Mouse (Mus musculus) G1E (cell line): ENCODE measurements at regions not wholly inside any gene's neighbourhood (a gene's known extent, or its start where the extent isn't known, plus 50 kb on each side); places are given as distances from the start of the nearest gene placed in this dataset.
A peak's percentile ranks its signal among the peaks of the same experiment; 100 is the strongest.

ENCODE experiments used
- ATAC-seq: 2 replicates; pipeline ENCODE4 v1.8.0; 2016; ENCODE audit warnings: mild to moderate bottlenecking; ENCODE audit not compliant: insufficient number of reproducible peaks, poor library complexity, low FRiP score, severe bottlenecking; ENCODE audit errors: extremely low read depth
- DNase-seq: peaks from one replicate; pipeline ENCODE4 v3.0.0; 2012; ENCODE audit warnings: low spot score
- H3K27me3 ChIP-seq: 2 replicates; pipeline ENCODE4 v1.6.1; 2012; ENCODE audit warnings: mild to moderate bottlenecking, low read length, inconsistent platforms; ENCODE audit not compliant: insufficient read depth
- H3K36me3 ChIP-seq: replicated peaks from 2 replicates; pipeline ENCODE3; 2012; ENCODE audit warnings: mild to moderate bottlenecking, inconsistent platforms
- H3K4me1 ChIP-seq: 2 replicates; pipeline ENCODE4 v1.6.1; 2012; ENCODE audit warnings: low read depth, low read length, inconsistent platforms, mixed read lengths; ENCODE audit not compliant: insufficient read depth
- H3K4me3 ChIP-seq: 2 replicates; pipeline ENCODE4 v1.5.1; 2012; ENCODE audit warnings: low read depth, mild to moderate bottlenecking, inconsistent platforms, low read length, moderate library complexity, mixed read lengths
- H3K9me3 ChIP-seq: replicated peaks from 2 replicates; pipeline ENCODE4 v1.6.1; 2012; ENCODE audit warnings: inconsistent platforms
- CTCF ChIP-seq: IDR thresholded peaks from 2 replicates; pipeline ENCODE4 v1.5.1; 2012; ENCODE audit warnings: low read depth, low read length, inconsistent platforms, mixed read lengths
- GATA1 ChIP-seq: IDR thresholded peaks from 2 replicates; pipeline ENCODE4 v1.6.1; 2012; ENCODE audit warnings: borderline replicate concordance, low read length, inconsistent platforms, mixed read lengths
- GATA2 ChIP-seq: IDR thresholded peaks from 2 replicates; pipeline ENCODE4 v1.6.1; 2012; ENCODE audit warnings: low read depth, low read length, inconsistent platforms, borderline replicate concordance
- POLR2AphosphoS5 ChIP-seq: IDR thresholded peaks from 2 replicates; pipeline ENCODE4 v1.6.1; 2012; ENCODE audit warnings: low read depth, low read length, inconsistent platforms; ENCODE audit not compliant: insufficient replicate concordance
- TAL1 ChIP-seq: conservative IDR thresholded peaks from 2 replicates; pipeline ENCODE4 v1.6.1; 2012; ENCODE audit warnings: low read depth, low read length, inconsistent platforms, mixed read lengths

DNA sequence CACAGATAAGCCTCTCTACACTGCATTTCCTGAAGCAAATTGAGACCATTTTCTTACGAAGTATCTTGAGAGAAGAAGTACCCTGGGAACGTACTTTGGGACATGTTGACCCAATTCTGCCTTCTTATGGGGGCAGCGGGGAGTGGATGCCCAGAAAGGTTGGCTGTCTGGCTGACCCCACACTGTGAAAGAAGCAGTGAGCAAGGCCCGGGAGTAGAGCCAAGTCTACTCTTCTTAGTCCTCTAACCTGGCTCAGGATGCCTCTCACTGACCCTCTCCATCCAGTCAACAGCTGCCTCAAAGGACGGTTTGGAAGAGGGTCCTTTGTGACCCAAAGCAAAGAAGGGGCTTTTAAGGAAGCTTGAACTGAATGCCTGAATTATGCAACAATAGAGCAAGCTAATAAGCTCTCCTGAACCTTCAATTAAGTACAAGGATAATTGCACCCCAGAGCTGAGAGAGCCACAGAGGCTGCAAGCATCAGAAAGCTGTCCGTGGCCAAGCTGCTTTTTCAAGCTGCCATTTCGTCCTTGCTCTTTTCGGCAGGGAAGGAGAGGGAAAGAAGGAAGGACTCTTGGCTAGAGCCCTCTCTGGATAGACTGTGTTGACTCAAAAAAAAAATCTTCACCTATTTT, 70.3 kb downstream of the Pctp start:
- Histone ChIP-seq H3K9me3 (peaks cover 2% of the 10 kb centered on the region; the same call in 1 of the 2 replicates), H3K4me3 (no peak overlapping the region), H3K36me3 (no peaks in the 10 kb centered on the region), H3K27me3 (no peaks in the 10 kb centered on the region; the same call in 1 of the 2 replicates), H3K4me1 (peaks cover 11% of the 10 kb centered on the region)
- TF ChIP-seq GATA2: no peak
- ATAC-seq (no peak), DNase-seq (no peak)

DNA sequence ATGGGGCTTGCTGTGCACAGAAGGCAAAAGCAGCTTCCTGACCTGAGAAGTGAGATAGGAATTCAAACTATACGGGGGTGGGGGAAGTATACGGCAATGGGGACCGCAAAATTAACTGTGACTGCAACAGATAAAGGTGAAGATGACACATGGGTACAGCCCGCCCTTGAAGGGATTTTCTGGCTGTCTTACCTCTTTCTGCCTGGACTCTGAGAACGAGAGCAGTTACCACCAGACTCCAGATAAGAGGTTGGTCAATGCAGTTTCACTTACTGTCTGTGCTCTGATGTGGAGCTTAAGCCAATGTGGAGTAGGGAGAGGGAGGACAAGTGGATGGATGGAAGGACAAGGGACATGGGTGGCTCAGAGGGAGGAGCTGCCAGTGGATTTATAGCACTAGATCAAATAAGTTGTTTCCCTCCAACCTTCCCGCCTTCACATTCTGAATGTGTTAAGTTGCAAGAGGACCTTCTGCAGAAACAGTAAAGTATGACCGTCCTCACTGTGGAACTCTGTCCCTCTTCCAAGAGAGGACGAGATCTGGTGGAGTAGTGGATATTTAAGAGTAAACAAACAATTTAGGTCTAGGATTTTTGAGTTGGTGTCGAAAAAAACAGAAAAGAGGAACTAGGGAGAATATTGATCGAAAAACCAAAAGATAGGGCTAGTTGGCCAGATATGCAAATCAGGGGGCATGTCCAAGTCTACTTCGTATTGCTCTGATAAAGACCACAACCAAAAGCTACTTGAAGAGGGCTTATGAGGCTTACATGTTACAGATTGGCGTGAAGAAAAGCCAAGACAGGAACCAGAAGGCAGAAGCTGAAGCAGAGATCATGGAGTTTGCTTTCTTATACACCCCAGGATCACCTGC, 73.3 kb downstream of the Pctp start:
- no peak overlapping the region; the same call in 1 of the 2 replicates for H3K4me3 ChIP-seq
- no peaks in the 10 kb centered on the region for H3K27me3 ChIP-seq
- ATAC-seq: peak; percentile 34; the same call in 1 of the 2 replicates
- no peak for DNase-seq
- peaks cover 2% of the 10 kb centered on the region; the same call in 1 of the 2 replicates for H3K9me3 ChIP-seq
- H3K36me3 ChIP-seq: no peaks in the 10 kb centered on the region
- no peak for TF ChIP-seq GATA1
- no peak for TF ChIP-seq POLR2AphosphoS5
- TF ChIP-seq GATA2: no peak
- no peak for TF ChIP-seq TAL1
- no peak for TF ChIP-seq CTCF
- H3K4me1 ChIP-seq: peaks cover 11% of the 10 kb centered on the region

DNA sequence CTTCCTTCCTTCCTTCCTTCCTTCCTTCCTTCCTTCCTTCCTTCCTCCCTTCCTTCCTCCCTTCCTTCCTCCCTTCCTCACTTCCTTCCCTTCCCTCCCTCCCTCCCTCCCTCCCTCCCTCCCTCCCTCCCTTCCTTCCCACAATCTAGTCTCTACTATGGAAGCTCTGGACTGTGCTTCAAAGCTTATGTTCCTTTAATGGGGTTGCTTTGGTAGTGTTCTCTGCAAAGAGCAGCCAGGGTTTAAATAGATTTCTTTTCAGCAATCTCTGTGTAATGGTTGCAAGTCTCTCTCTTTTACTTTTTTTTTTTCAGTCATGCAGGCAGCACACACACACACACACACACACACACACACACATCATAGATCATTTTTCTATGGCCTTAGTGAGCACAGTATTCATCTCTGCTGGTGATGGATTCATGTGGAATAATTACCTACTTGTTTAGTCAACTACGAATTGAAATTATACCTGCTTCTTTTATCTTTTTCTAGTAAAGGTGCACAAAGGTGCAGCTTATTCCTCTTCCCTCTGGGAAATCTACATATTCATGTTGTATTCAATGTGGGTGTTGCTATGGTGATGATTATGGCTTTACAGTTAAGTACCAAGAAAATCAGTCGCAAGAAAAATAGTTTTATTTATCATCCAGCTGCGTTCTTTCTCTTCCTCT, 75.1 kb downstream of the Pctp start:
- TF ChIP-seq POLR2AphosphoS5: no peak
- no peak for TF ChIP-seq TAL1
- no peak for TF ChIP-seq GATA2
- TF ChIP-seq CTCF: no peak
- TF ChIP-seq GATA1: no peak
- no peaks in the 10 kb centered on the region for H3K36me3 ChIP-seq
- ATAC-seq (no peak), DNase-seq (no peak)
- H3K4me3 ChIP-seq: no peak overlapping the region
- H3K4me1 ChIP-seq: peaks cover 11% of the 10 kb centered on the region
- no peaks in the 10 kb centered on the region for H3K27me3 ChIP-seq
- H3K9me3 ChIP-seq: peaks cover 2% of the 10 kb centered on the region; the same call in 1 of the 2 replicates

GRCm38 (mm10) chr11:89922551-89922950, 80.1 kb downstream of the Pctp start:
- DNase-seq (no peak), ATAC-seq (no peak)
- TF ChIP-seq GATA2 (no peak), POLR2AphosphoS5 (no peak), GATA1 (no peak), CTCF (no peak), TAL1 (no peak)
- no peak overlapping the region for H3K4me3 ChIP-seq
- H3K9me3 ChIP-seq: no peaks in the 10 kb centered on the region
- H3K36me3 ChIP-seq: no peaks in the 10 kb centered on the region
- no peaks in the 10 kb centered on the region for H3K27me3 ChIP-seq
- H3K4me1 ChIP-seq: no peaks in the 10 kb centered on the region

- H3K27me3 ChIP-seq: no peaks in the 10 kb centered on the region
- TF ChIP-seq TAL1: no peak
- TF ChIP-seq POLR2AphosphoS5: no peak
- TF ChIP-seq CTCF: no peak
- TF ChIP-seq GATA1: no peak
- no peak for TF ChIP-seq GATA2
- no peaks in the 10 kb centered on the region for H3K36me3 ChIP-seq
- no peaks in the 10 kb centered on the region for H3K9me3 ChIP-seq
- no peaks in the 10 kb centered on the region for H3K4me1 ChIP-seq
- H3K4me3 ChIP-seq: no peak overlapping the region
- no peak for DNase-seq
- no peak for ATAC-seq
Observed at GRCm38 (mm10) chr11:89921146-89921545, 81.5 kb downstream of the Pctp start.

DNA sequence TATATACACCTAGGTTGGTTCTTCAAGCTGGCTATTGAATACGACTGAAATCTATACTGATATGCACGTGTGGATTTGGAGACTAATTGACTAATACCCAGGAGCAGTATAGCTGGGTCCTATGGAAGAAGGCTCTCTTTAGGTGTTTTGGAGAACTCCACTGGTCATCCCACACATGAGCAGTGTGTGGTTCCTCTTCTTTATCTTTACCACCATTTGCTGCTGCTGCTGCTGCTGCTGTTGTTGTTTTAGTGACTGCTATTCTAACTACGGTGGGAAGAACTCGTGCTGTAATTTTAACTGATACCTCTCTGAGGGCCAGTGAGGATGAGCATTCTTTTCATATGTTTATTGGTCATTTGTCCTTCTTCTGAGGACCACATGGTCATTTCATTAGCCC, 86.9 kb downstream of the Pctp start:
- no peak for TF ChIP-seq TAL1
- no peak for TF ChIP-seq GATA2
- no peak for TF ChIP-seq CTCF
- Histone ChIP-seq H3K27me3 (no peaks in the 10 kb centered on the region), H3K9me3 (no peaks in the 10 kb centered on the region), H3K4me1 (no peaks in the 10 kb centered on the region), H3K36me3 (no peaks in the 10 kb centered on the region), H3K4me3 (no peak overlapping the region)
- no peak for ATAC-seq
- no peak for DNase-seq
